Mouse (Mus musculus) G1E-ER4 (cell line): ENCODE measurements at regions not wholly inside any gene's neighbourhood (a gene's known extent, or its start where the extent isn't known, plus 50 kb on each side); places are given as distances from the start of the nearest gene placed in this dataset.

Source experiments
- GATA1 ChIP-seq: IDR thresholded peaks from one replicate; pipeline ENCODE4 v1.8.0; 2012; ENCODE audit warnings: low read length, inconsistent platforms

DNA sequence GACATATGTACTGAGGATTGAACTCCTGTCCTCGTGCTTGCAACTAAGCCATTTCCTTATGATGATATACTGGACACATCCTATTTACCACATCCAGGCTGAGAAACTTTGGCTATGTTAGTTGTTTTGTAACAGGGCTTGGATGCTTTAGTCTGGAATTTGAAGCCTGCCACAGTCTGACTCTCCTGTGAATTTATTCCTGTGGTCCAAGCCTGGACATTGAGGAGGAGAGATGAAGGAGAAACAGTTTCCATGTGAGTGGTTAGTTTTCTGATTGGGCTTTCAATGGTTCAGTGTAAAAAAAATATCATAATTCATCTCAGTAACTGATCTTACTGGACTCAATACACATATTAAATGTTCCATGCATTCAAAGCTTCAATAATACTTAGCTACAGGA lies 422.6 kb downstream of the Etnk1 start:
- no peak for TF ChIP-seq GATA1

DNA sequence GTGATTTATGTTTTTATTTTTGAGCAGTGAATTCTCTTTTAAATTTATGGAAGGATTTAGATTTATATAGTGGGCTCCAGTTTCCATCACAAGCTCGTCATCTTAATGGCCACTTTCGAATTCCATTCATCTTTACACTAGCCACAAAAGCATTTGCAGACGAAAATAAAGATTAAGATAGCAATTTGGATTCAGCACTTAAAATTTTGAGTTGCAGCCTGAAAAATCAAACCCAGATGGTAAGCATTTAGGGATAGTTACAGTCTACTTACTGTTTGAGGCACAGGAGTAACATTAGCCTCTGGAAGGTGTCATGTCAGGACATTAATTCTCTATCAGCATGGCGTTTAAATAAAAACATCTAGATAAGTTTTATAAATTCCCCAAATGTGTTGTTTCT lies 423.2 kb downstream of the Etnk1 start:
- no peak for TF ChIP-seq GATA1

DNA sequence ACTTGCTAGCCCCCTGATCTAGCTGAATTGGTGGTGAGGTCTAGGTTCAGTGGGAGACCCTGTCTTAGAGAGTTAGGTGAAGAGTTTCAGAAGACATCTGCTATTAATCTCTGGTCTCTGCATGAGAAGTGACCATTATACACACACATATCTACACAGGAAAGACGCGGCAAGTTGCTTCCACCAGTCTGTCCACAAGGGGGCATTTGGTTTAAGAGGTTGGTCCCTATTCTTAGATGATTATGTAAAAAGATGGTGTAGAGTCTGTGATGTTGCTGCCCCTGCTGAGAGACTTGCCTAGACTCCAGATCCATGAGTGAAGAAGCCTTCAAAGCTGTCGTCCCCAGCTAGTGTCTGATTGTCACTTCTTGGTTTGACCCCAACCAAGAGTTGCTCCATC lies 425.5 kb downstream of the Etnk1 start:
- TF ChIP-seq GATA1 = no peak

DNA sequence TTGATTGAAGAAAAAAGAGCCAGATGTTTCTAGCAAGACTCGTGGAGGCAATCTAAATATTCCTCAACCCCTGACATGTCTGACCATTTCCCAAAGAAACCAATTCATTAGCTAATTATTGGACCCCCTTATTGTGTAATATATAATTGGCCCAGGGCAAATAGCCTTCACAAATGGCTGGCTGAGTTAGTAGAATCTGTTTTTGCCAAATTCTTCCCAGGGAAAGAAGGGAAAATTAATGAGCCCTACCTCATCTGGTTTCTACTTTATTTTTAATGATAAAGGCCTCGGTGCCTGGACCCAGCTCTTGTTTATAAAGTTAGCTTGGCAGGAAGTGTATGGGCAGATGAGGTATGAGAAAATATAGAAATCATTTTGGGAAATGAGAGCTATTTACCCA lies 428.5 kb downstream of the Etnk1 start:
- no peak for TF ChIP-seq GATA1

DNA sequence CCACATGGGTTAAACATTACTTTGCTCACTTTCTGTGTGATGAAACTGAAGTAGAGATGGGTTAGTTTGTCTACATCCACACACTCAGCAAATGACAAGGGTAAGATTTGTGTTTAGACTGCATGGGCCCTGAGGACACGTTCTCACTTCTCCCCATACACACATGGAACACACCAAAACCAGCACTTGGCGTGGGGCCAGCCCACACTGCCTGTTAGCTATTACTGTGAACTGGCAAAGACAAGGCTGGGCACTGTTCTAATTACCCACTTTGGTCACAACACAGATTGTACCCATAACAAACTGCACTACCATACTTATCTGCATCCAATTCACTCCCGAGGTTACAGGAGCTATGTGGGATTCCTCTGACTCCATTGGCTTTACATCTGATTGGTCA lies 430.4 kb downstream of the Etnk1 start:
- no peak for TF ChIP-seq GATA1

DNA sequence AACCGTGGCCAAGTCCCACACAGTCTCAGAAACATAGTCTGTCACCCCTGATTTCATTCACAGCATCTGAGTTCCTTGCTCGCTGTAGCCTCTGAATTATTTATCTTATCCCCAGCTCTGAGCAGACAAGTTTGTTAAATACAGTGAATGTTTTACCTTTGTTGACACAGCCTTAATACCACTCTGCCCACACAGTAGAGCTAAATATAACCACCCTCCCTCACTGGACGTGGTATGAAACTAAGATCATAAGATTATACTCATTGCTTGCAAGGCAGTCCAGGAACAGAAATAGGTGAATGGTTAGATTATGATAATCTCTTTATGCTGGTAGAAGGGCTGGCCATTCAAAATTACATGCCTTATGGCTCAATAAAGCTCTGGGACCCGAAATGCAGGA lies 431.9 kb downstream of the Etnk1 start:
- no peak for TF ChIP-seq GATA1

DNA sequence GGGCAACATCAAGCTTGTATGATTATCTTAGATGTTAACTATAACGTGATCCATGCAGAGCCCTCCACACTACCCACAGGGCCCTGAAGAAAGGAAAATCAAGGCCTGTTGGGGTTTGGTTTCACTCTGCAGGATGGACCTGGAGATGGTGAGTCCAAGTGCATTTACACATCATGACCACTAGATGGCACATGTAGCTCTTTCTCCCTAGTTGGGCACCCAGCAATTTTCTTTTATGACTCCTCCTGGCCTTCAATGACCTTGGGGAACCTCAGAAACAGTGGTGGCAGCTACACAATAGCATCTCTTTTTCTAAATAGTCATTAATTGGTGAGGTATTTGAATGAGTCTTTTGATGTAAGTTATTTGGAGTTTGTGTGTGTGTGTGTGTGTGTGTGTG lies 442.1 kb downstream of the Etnk1 start:
- TF ChIP-seq GATA1 = no peak

DNA sequence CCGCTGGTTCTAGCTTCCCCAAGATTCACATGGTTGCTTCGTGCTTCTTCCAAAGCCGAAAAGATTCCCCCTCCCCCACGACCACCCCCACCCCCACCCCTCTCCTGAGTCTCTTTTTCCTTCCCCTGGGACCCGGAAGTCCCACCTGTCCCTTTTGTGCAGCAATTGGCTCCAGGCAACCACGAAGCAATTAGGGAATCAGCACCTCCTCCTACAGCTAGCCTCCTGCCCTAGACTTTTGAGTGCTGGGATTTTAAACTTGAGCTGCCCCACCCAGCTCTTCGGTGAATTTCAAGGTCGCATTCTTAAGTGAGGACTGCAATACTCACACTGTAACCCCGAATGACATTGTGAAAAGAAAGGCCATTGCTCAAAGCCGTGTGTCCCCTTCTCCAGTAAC lies 445.9 kb downstream of the Etnk1 start:
- TF ChIP-seq GATA1 = no peak

DNA sequence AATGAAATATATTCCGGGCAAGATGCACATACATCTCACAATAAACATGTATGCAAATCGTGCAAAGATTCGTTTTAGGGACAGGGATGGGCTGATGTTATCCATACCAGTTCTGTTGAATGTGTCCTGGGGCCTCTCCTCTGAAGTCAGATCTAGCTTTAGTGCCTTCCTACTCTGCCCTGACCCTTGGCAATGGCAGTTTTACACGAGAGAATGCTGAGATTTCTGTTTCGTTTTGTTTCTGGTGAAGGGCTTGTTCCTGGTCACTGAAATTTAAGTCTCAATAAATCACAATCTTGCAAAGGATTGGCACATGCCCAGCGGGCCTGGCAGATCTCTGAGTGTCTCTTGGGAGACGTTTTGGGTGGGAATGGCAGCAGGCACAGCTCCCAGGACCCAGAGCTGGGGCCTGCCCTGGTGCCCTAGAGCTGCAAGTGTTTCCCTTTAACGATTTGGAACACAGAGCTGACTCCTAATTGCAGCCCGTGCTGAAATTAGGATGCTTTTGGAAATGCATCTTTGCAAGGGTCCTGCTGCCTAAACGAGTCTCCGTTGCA lies 447.5 kb downstream of the Etnk1 start:
- no peak for TF ChIP-seq GATA1

DNA sequence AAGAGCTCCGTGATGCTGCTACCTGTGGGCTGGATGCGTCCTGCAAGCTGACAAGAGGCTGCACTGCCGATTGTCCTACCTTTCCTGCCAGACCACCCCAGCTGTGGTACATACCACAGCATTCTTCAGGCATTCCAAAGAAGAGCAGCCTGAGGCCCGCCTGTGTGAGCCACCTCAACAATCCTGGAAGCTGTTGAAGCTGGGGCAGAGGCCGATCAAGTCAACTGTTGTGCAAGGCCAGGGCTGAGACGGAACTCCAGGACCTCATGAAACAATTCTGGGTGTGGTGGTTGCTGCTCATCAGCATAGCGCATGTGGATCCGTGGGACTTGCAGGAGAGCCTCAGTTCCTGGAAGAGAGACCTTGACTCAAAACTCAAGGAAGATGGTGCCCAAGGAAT lies 448.3 kb downstream of the Etnk1 start:
- TF ChIP-seq GATA1 = no peak

DNA sequence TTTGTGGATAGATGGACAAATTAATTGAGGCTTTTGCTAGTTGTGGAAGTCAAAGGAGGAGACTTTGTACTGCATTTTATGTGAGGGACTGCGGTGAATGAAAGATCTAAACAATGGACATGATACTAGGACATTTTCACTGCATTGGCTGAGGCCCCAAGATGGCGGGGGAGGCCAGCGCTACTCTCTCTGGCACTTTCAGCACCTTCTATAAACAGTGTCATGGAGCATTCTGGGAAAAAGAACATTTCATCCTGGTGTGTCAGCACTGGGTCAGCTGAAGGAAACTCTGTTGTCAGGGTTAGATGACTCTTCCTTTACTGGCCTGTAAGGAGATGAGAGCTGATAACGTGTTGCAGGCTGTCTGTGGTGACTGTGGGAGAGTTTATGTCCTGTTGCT lies 449.4 kb downstream of the Etnk1 start:
- TF ChIP-seq GATA1 = no peak

DNA sequence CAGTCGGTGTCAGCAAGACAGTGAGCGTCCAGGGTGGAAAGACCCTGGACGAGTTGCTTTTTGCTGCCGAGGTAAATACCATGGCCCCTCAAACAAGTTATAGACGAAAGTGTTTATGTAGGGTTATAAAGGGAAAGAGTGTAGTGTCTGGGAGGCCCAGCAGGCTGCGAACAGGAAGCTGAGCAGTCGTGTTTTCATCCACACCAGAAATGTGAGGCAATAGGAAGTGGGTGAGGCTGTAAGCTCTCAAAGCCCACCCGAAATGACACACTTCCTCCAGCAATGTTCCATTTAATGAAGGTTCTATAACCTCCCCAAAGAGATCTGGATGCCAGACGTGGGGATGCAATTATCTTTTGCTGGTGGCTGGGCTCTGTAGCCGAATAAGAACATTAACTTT lies 451.5 kb downstream of the Etnk1 start:
- TF ChIP-seq GATA1 = no peak

DNA sequence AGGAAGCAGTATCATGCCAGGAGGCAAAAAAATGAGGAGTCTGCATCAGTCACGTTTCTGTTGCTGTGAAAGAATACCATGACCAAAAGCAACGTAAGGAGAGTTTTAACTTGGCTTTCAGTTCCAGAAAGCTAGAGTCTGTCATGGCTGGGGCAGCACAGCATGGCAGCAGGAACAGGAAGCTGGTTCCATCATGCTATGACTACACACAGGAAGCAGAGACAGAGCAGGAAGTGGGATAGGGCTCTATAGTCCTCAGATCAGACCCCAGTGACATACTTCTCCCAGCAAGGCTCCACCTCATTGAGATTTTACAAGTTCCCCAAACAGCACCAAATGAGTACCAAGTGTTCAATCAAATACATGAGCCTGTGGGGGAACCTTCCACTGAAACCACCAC lies 453.6 kb downstream of the Etnk1 start:
- no peak for TF ChIP-seq GATA1

DNA sequence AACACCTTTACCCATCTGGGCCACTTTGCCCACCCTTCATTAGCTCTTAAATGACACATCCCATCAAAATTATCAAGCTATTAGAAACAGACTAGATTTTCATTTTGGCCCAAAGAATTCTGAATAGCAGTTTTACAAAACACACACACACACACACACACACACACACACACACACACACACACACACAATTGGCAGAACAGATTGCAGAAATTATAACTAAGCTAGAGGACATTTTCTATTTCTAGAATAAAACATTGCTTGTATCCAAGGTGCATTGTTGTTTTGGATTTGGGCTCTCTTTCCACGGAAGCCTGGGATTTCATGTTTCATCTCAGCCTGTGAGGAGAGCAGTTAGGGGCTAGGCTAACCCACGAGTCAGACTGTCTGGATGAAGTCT lies 455.1 kb downstream of the Etnk1 start:
- TF ChIP-seq GATA1 = no peak

DNA sequence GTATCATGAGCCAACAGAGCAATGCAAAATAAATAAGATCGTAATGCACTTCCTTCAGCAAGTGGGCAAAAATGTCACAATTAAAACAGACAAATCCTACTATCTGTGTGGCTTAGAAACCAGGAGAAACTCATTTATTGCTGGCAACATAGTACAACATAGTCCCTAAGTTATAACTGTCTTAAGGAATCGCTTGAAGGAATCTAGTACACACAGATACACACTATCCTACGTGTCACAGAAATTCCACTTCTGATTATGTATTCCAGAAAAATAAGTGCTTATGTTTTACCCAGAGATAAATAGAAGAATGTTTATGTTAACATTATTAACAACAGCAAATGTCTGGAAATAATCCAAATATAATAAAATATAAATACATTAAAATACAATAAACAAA lies 457.9 kb downstream of the Etnk1 start:
- TF ChIP-seq GATA1 = no peak

DNA sequence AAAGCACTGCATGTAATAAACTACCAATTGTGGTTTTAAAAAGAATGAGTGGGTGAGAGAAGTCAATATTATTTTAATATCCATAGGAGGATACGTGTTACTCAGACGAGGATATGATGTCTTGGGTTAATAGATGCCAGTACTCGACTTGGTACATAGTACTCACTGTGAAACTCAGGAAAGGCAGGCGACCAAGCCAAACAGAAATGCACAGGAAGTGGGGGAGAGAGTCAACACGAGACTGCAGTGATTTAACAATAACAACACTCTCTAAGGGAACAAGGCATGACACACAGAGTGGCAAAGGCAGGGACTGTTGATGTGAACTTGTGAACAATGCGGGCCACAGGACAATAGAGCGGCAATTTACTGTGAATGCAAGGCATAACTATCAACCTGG lies 464.6 kb downstream of the Etnk1 start:
- TF ChIP-seq GATA1 = no peak

DNA sequence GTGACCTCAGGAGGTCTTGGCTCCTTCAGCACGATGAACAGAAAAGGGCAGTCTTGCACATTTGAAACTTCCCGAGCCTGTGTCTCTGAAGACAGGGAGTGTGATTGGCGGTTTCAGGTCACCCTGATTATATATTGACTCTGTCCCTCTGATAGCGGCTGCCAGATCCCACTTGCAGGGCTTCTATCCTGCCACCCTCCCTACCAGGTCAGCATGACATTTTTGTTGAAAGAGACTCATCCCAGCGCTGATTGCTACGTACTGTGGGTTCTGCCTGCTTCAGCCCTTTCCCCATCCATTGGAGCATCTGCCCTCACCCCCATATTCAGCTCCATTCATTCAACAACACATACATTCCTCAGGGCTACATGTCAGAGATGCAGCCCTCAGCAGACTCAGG lies 466.7 kb downstream of the Etnk1 start:
- TF ChIP-seq GATA1 = no peak

DNA sequence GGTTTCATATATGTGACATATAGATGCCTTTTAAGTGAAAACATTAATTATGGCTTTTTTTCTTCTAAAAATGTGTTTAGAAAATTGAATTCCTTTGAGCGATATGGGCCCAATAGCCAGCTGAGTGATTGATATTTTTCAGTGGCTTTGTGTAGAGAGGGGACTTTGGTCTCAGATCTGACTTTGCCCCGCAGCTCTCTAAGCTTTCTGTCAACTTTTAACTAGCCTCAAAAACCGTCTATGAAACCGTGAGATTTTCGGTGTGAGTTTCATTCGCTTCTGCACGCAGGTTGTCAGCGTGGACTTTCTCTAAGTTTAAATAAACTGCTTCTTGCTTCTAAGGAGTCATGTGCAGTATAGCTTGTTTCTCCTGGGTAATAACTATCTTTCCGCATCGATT lies 467.3 kb downstream of the Etnk1 start:
- TF ChIP-seq GATA1 = no peak

DNA sequence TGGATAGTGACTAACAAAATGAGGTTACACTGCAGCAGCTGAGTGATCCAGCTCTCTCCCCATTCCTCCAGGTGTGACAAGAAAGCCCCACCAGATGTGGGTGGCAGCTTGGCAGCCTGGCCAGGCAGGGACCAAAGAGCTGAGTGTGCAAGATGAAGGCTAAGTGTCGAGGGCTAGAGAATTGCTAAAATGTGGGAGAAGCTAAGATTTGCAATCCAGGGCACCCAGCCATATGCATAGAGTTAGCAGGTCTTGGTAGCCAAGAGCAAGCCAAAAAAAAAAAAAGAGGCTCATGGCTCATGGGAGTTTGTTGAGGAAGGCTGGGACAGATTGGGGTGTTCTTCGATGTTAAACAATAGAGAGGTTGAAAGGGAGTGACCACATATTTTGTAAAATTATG lies 468.0 kb downstream of the Etnk1 start:
- no peak for TF ChIP-seq GATA1

DNA sequence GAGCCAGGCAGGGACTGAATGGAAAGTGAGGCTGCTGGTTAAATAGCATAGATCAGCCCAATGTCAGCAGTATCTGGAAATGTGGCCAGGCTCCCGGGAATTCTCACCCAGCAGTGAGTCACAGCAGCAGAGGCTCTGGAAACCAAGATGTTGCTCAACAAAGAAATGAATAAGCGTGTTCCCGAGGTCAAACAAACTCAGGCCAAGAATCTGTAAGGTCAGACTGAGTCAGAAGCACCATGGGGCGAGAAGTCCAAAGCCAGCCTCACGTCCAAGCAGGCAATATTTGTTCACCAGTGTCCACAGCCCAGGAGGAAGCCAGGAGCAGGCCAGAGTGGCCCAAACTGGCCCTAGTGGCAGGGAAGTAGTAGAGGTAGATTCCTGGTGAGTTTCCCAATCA lies 473.6 kb downstream of the Etnk1 start:
- no peak for TF ChIP-seq GATA1
